Mouse (Mus musculus): ENCODE results near the gene Lpin1.

DNA sequence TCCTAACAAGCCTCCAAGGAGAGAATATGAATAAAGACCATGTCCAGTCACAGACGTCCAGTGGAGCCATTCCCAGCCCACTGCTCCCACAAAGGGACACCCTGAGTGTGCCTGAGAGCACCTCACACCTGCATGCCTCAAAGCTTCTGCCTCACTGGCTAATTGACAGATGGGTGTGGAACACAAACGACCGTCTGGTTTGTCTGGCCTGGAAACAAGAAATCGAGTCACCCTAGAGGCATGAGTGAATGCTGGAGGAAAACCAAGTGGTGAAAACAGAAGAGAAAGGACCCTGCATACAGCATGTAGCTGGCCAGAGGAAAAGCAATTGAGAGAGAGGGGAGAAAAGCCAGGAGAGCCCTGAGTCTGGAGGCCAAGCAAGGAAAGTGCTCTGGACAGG is 53.5 kb downstream of the Lpin1 start:
- TF ChIP-seq CTCF (IDR thresholded peaks at IDR 0.05; ENCODE audit: low read depth, low read length) (no peak), TAL1 (conservative IDR thresholded peaks at IDR 0.05; ENCODE audit: low read depth, low read length) (no peak), GATA1 (IDR thresholded peaks at IDR 0.05; ENCODE audit: borderline replicate concordance, low read length) (no peak), POLR2AphosphoS5 (IDR thresholded peaks at IDR 0.05; ENCODE audit: insufficient replicate concordance, low read depth, low read length) (no peak)

All from G1E (cell line).